In genomic region chr7:93006694-93007231, GRCm38 (mm10) we compare ENCODE assay signal across 8 mouse cellular contexts.
DNase-seq lines count a peak whose midpoint lies in the region; ATAC-seq and TF ChIP-seq lines count a peak whose summit lies in the region.
"Not testable (repeated sequence)": the region's sequence is repeated elsewhere in the genome, so short reads cannot be mapped to it uniquely, and the experiment has no call there.

No protein-coding gene starts in this region.

- H3K4me2 ChIP-seq in forebrain, postnatal 0 days (ENCODE audit: low read depth); heart, embryonic 13.5 days: not testable (repeated sequence)

- 0 out of 2 replicates have a peak overlapping the region, but pooled peaks have one; percentile 15 for H3K27ac ChIP-seq in forebrain, postnatal 0 days (ENCODE audit: low read depth, low read length)
- peak overlapping the region; percentile 45; the same call in 1 of the 2 replicates for H3K27ac ChIP-seq in heart, embryonic 13.5 days (replicated peaks)
- H3K27ac ChIP-seq in kidney, adult 2 months (ENCODE audit: insufficient read depth, low read depth, low read length), result not testable (repeated sequence)

- WGBS in forebrain, postnatal 0 days, result 13% methylated on average over 5 of the region's 5 CpGs
- whole genome bisulfite sequencing in heart, embryonic 13.5 days, result 35% methylated on average over 5 of the region's 5 CpGs
- WGBS in kidney, adult 2 months, result 46% methylated on average over 5 of the region's 5 CpGs

- not testable (repeated sequence) for TF ChIP-seq CTCF in forebrain, postnatal 0 days (IDR thresholded peaks at IDR 0.05; ENCODE audit: low read depth); kidney, adult 2 months (conservative IDR thresholded peaks at IDR 0.05; ENCODE audit: insufficient read depth, insufficient read length, low read depth, low read length)

- peak; percentile 2 for DNase-seq in NIH3T3 (ENCODE audit: low read depth)
- peak; percentile 17 for DNase-seq in cerebellum, adult 8-10 months
- peak; percentile 52 for DNase-seq in forebrain, postnatal 0 days
- DNase-seq in kidney, adult 2 months, result peak; percentile 31
- DNase-seq in left cerebral cortex, adult 18-20 months (ENCODE audit: low spot score in 2 of 2), result peak; percentile 4 to 26
- DNase-seq in lung, postnatal 14 days, result peak; percentile 11
- DNase-seq in ovary, postnatal 14 days (ENCODE audit: low spot score), result peak; percentile 31

- TF ChIP-seq POLR2A in kidney, adult 2 months (IDR thresholded peaks at IDR 0.05; ENCODE audit: low read depth, low read length), result not testable (repeated sequence)

- not testable (repeated sequence) for H3K9ac ChIP-seq in forebrain, postnatal 0 days; heart, embryonic 13.5 days

- ATAC-seq in forebrain, postnatal 0 days, result peak; percentile 81
- not testable (repeated sequence) for ATAC-seq in heart, embryonic 13.5 days (ENCODE audit: extremely low read depth, insufficient number of reproducible peaks, low FRiP score, low TSS enrichment)

- not testable (repeated sequence) for H3K9me3 ChIP-seq in forebrain, postnatal 0 days (ENCODE audit: low read length); heart, embryonic 13.5 days

- not testable (repeated sequence) for H3K27me3 ChIP-seq in forebrain, postnatal 0 days (ENCODE audit: insufficient read depth, low read length); heart, embryonic 13.5 days (replicated peaks); kidney, adult 2 months (replicated peaks; ENCODE audit: control insufficient read depth, insufficient read depth, low read length)

- not testable (repeated sequence) for H3K36me3 ChIP-seq in forebrain, postnatal 0 days (ENCODE audit: insufficient read depth); heart, embryonic 13.5 days; kidney, adult 2 months (ENCODE audit: control insufficient read depth, insufficient read depth, low read length)

- not testable (repeated sequence) for H3K4me1 ChIP-seq in forebrain, postnatal 0 days (ENCODE audit: insufficient read depth); kidney, adult 2 months (ENCODE audit: control insufficient read depth, insufficient read depth, low read length)
- peaks cover 11% of the 10 kb centered on the region for H3K4me1 ChIP-seq in heart, embryonic 13.5 days

- H3K4me3 ChIP-seq in forebrain, postnatal 0 days (ENCODE audit: low read depth, low read length); heart, embryonic 13.5 days; kidney, adult 2 months (ENCODE audit: insufficient read depth, low read depth, low read length): not testable (repeated sequence)

Comparison
In these comparisons a context has a peak if more than half of its experiments do, and no peak if none do; other contexts are left out.
1. DNase-seq: peak in every context shown above with its lines; median percentile 52 in forebrain, postnatal 0 days; 31 in kidney, adult 2 months; 31 in ovary, postnatal 14 days; 17 in cerebellum, adult 8-10 months; 15 in left cerebral cortex, adult 18-20 months; 11 in lung, postnatal 14 days; 2 in NIH3T3.